In the genomic region with DNA sequence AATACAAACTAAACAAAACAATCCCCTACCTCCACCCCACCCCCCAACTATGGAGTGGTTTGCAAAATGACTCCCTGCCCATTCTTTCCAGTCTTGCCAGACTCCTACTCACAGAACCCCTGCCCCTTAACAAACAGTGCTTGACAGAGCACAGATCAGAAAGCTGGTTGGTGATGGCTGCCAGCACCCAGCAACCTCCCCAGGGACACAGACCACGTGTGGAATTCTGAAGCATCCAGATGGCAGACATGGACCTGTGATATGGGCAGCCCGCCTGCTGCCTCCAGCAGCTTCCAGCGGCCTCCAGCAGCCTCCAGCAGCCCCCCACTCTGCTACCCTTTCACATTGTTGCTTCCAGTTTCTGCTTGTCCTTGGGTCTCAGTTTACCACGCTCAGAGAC, we compare ENCODE assay signal across 20 mouse cellular contexts. TPM values are rescaled to one million over a fixed set of nuclear protein-coding genes. Genes with fewer than 3 reads are reported as not detected.
DNase-seq lines count a peak whose midpoint lies in the region; ATAC-seq lines count a peak whose summit lies in the region.
"Had no signal": no experiment of that assay in that cellular context is flagged by ENCODE, and none has a peak within 500 bp of the region (broad histone marks: within the 10 kb centered on the region; RNA-seq: fewer than 3 reads in every experiment).

No protein-coding gene starts in this region.

- no peaks in the 10 kb centered on the region for H3K9me3 ChIP-seq in forebrain, embryonic 10.5 days
- no peaks in the 10 kb centered on the region for H3K9me3 ChIP-seq in forebrain, embryonic 13.5 days (replicated peaks)
- no peaks in the 10 kb centered on the region for H3K9me3 ChIP-seq in hindbrain, embryonic 10.5 days
- H3K9me3 ChIP-seq in hindbrain, embryonic 16.5 days (ENCODE audit: control insufficient read depth, low read length) = no peaks in the 10 kb centered on the region
- no peaks in the 10 kb centered on the region for H3K9me3 ChIP-seq in midbrain, embryonic 10.5 days (replicated peaks)
- H3K9me3 ChIP-seq in midbrain, embryonic 11.5 days (ENCODE audit: control insufficient read depth, low read length) = no peaks in the 10 kb centered on the region
- H3K9me3 ChIP-seq: embryonic facial prominence, embryonic 10.5 days; forebrain, embryonic 15.5 days; heart, embryonic 13.5 days; hindbrain, embryonic 15.5 days had no signal

- no peak for DNase-seq in forebrain, embryonic 10.5 days (ENCODE audit: extremely low spot score, low spot score)
- no peak for DNase-seq in hindbrain, embryonic 10.5 days (ENCODE audit: low spot score)
- DNase-seq in midbrain, embryonic 10.5 days (ENCODE audit: low spot score) = no peak
- DNase-seq in midbrain, embryonic 11.5 days (ENCODE audit: low spot score, missing footprints) = no peak
- DNase-seq in MN1 (ENCODE audit: low spot score) = peak; percentile 49
- no peak for DNase-seq in urinary bladder, postnatal 4 days (ENCODE audit: low spot score in 2 of 2)
- DNase-seq: adrenal gland, postnatal 14 days; cerebellum, adult 11-12 months; cerebellum, adult 9-10 months; gastrocnemius, postnatal 36 days; heart, adult 2 months had no signal

- H3K4me2 ChIP-seq in forebrain, embryonic 13.5 days = no peak overlapping the region
- H3K4me2 ChIP-seq in hindbrain, embryonic 16.5 days (ENCODE audit: low read length) = no peak overlapping the region
- no peak overlapping the region for H3K4me2 ChIP-seq in midbrain, embryonic 11.5 days
- H3K4me2 ChIP-seq: forebrain, embryonic 15.5 days; heart, embryonic 13.5 days; hindbrain, embryonic 15.5 days had no signal

- H3K27ac ChIP-seq in forebrain, embryonic 10.5 days = 0 out of 2 replicates have a peak overlapping the region, but pooled peaks have one; percentile 8
- H3K27ac ChIP-seq in forebrain, embryonic 13.5 days = no peak overlapping the region
- H3K27ac ChIP-seq in hindbrain, embryonic 10.5 days = peak overlapping the region; percentile 30; the same call in 1 of the 2 replicates
- no peak overlapping the region for H3K27ac ChIP-seq in hindbrain, embryonic 16.5 days (ENCODE audit: low read depth, low read length)
- H3K27ac ChIP-seq in midbrain, embryonic 10.5 days (replicated peaks) = peak overlapping the region; percentile 42; the same call in 1 of the 2 replicates
- no peak overlapping the region for H3K27ac ChIP-seq in midbrain, embryonic 11.5 days (ENCODE audit: low read depth, low read length)
- H3K27ac ChIP-seq: embryonic facial prominence, embryonic 10.5 days; forebrain, embryonic 15.5 days; heart, adult 2 months; heart, embryonic 13.5 days; hindbrain, embryonic 15.5 days had no signal

- no peaks in the 10 kb centered on the region for H3K27me3 ChIP-seq in forebrain, embryonic 10.5 days (ENCODE audit: poor library complexity, severe bottlenecking)
- H3K27me3 ChIP-seq in forebrain, embryonic 13.5 days = no peaks in the 10 kb centered on the region
- no peaks in the 10 kb centered on the region for H3K27me3 ChIP-seq in hindbrain, embryonic 10.5 days (ENCODE audit: insufficient read depth, poor library complexity, severe bottlenecking)
- no peaks in the 10 kb centered on the region for H3K27me3 ChIP-seq in hindbrain, embryonic 16.5 days (replicated peaks; ENCODE audit: control insufficient read depth, insufficient read depth, low read length)
- no peaks in the 10 kb centered on the region for H3K27me3 ChIP-seq in midbrain, embryonic 10.5 days (ENCODE audit: low read depth, poor library complexity, severe bottlenecking)
- no peaks in the 10 kb centered on the region for H3K27me3 ChIP-seq in midbrain, embryonic 11.5 days (ENCODE audit: control insufficient read depth, insufficient read depth, low read length)
- H3K27me3 ChIP-seq: forebrain, embryonic 15.5 days; heart, embryonic 13.5 days; hindbrain, embryonic 15.5 days; Patski had no signal

- no peak for ATAC-seq in forebrain, embryonic 13.5 days
- no peak for ATAC-seq in hindbrain, embryonic 16.5 days
- ATAC-seq in midbrain, embryonic 11.5 days (ENCODE audit: low FRiP score) = no peak
- ATAC-seq: activated CD4-positive, CD25-positive, alpha-beta regulatory T cell, adult 4 months; forebrain, embryonic 15.5 days; Patski had no signal

- no peaks in the 10 kb centered on the region for H3K36me3 ChIP-seq in forebrain, embryonic 10.5 days (replicated peaks)
- no peaks in the 10 kb centered on the region for H3K36me3 ChIP-seq in forebrain, embryonic 13.5 days (ENCODE audit: poor library complexity, severe bottlenecking)
- H3K36me3 ChIP-seq in hindbrain, embryonic 10.5 days = no peaks in the 10 kb centered on the region
- no peaks in the 10 kb centered on the region for H3K36me3 ChIP-seq in hindbrain, embryonic 16.5 days (ENCODE audit: control insufficient read depth, insufficient read depth, low read length)
- no peaks in the 10 kb centered on the region for H3K36me3 ChIP-seq in midbrain, embryonic 10.5 days
- no peaks in the 10 kb centered on the region for H3K36me3 ChIP-seq in midbrain, embryonic 11.5 days (ENCODE audit: control insufficient read depth, insufficient read depth, low read length)
- H3K36me3 ChIP-seq: embryonic facial prominence, embryonic 10.5 days; forebrain, embryonic 15.5 days; heart, embryonic 13.5 days; hindbrain, embryonic 15.5 days had no signal

- 73% methylated on average over 4 of the region's 4 CpGs for WGBS in forebrain, embryonic 10.5 days
- 76% methylated on average over 4 of the region's 4 CpGs for WGBS in forebrain, embryonic 13.5 days
- 75% methylated on average over 4 of the region's 4 CpGs for WGBS in hindbrain, embryonic 10.5 days
- 63% methylated on average over 4 of the region's 4 CpGs for WGBS in hindbrain, embryonic 16.5 days
- WGBS in midbrain, embryonic 10.5 days = 82% methylated on average over 4 of the region's 4 CpGs
- WGBS in midbrain, embryonic 11.5 days = 82% methylated on average over 4 of the region's 4 CpGs

- H3K9ac ChIP-seq in forebrain, embryonic 13.5 days = no peak overlapping the region
- no peak overlapping the region for H3K9ac ChIP-seq in hindbrain, embryonic 16.5 days (ENCODE audit: low read depth, low read length)
- H3K9ac ChIP-seq in midbrain, embryonic 11.5 days (ENCODE audit: low read length) = no peak overlapping the region
- H3K9ac ChIP-seq: forebrain, embryonic 15.5 days; heart, embryonic 13.5 days; hindbrain, embryonic 15.5 days had no signal

- no peak overlapping the region for H3K4me3 ChIP-seq in forebrain, embryonic 10.5 days
- no peak overlapping the region for H3K4me3 ChIP-seq in forebrain, embryonic 13.5 days
- H3K4me3 ChIP-seq in hindbrain, embryonic 10.5 days = no peak overlapping the region
- no peak overlapping the region for H3K4me3 ChIP-seq in hindbrain, embryonic 16.5 days (ENCODE audit: low read length)
- H3K4me3 ChIP-seq in midbrain, embryonic 10.5 days = no peak overlapping the region
- H3K4me3 ChIP-seq in midbrain, embryonic 11.5 days (ENCODE audit: low read depth, low read length) = no peak overlapping the region
- H3K4me3 ChIP-seq: embryonic facial prominence, embryonic 10.5 days; forebrain, embryonic 15.5 days; heart, adult 2 months; heart, embryonic 13.5 days; hindbrain, embryonic 15.5 days had no signal

- H3K4me1 ChIP-seq in forebrain, embryonic 10.5 days = peaks cover 15% of the 10 kb centered on the region
- H3K4me1 ChIP-seq in forebrain, embryonic 13.5 days = no peaks in the 10 kb centered on the region
- peaks cover 30% of the 10 kb centered on the region for H3K4me1 ChIP-seq in hindbrain, embryonic 10.5 days (replicated peaks)
- no peaks in the 10 kb centered on the region; the same call in 1 of the 2 replicates for H3K4me1 ChIP-seq in hindbrain, embryonic 16.5 days (ENCODE audit: control insufficient read depth, insufficient read depth, low read depth, low read length)
- peaks cover 8% of the 10 kb centered on the region for H3K4me1 ChIP-seq in midbrain, embryonic 10.5 days
- no peaks in the 10 kb centered on the region for H3K4me1 ChIP-seq in midbrain, embryonic 11.5 days (ENCODE audit: control insufficient read depth, insufficient read depth, low read length)
- H3K4me1 ChIP-seq: forebrain, embryonic 15.5 days had no signal

RNA-seq across cellular contexts. Expression of gene Gsg1, which starts 21.1 kb away (rescaled TPM):
- polyA plus RNA-seq in forebrain, embryonic 10.5 days (2016; fragmentation: Nextera tagmentation; extraction: Ambion mirVana) = 0.16 TPM in 1 of 2 replicates, not detected in the other
- 0.41 and 0.48 TPM in 2 replicates for polyA plus RNA-seq in forebrain, embryonic 13.5 days (2015; fragmentation: Nextera tagmentation; extraction: Ambion mirVana)
- polyA plus RNA-seq in hindbrain, embryonic 10.5 days (2016; fragmentation: Nextera tagmentation; extraction: Ambion mirVana) = 0.39 and 0.58 TPM in 2 replicates
- polyA plus RNA-seq in hindbrain, embryonic 16.5 days (2015; fragmentation: Nextera tagmentation; extraction: Ambion mirVana) = 0.13 and 0.17 TPM in 2 replicates
- 0.09 and 0.47 TPM in 2 replicates for polyA plus RNA-seq in midbrain, embryonic 10.5 days (2016; fragmentation: Nextera tagmentation; extraction: Ambion mirVana)
- 0.16 and 0.48 TPM in 2 replicates for polyA plus RNA-seq in midbrain, embryonic 11.5 days (2014; fragmentation: Nextera tagmentation; extraction: Ambion mirVana)
- polyA plus RNA-seq: activated CD4-positive, CD25-positive, alpha-beta regulatory T cell, adult 4 months; hindbrain, embryonic 15.5 days had no signal

RNA-seq across cellular contexts. Expression of gene Pbp2, which starts 35.0 kb away (rescaled TPM):
- polyA plus RNA-seq in forebrain, embryonic 10.5 days (2016; fragmentation: Nextera tagmentation; extraction: Ambion mirVana) = not detected in 2 replicates
- polyA plus RNA-seq in forebrain, embryonic 13.5 days (2015; fragmentation: Nextera tagmentation; extraction: Ambion mirVana) = not detected in 2 replicates
- polyA plus RNA-seq in hindbrain, embryonic 10.5 days (2016; fragmentation: Nextera tagmentation; extraction: Ambion mirVana) = 0.29 TPM in 1 of 2 replicates, not detected in the other
- not detected in 2 replicates for polyA plus RNA-seq in hindbrain, embryonic 16.5 days (2015; fragmentation: Nextera tagmentation; extraction: Ambion mirVana)
- polyA plus RNA-seq in midbrain, embryonic 10.5 days (2016; fragmentation: Nextera tagmentation; extraction: Ambion mirVana) = not detected in 2 replicates
- not detected in 2 replicates for polyA plus RNA-seq in midbrain, embryonic 11.5 days (2014; fragmentation: Nextera tagmentation; extraction: Ambion mirVana)
- polyA plus RNA-seq: activated CD4-positive, CD25-positive, alpha-beta regulatory T cell, adult 4 months; embryonic facial prominence, embryonic 10.5 days; forebrain, embryonic 15.5 days; heart, adult 2 months; heart, embryonic 13.5 days; heart, postnatal 0 days; Patski had no signal

Comparison
In these comparisons a context has a peak if more than half of its experiments do, and no peak if none do; other contexts are left out.
1. H3K27ac ChIP-seq: peak in forebrain, embryonic 10.5 days (single experiment), hindbrain, embryonic 10.5 days (single experiment) and midbrain, embryonic 10.5 days (single experiment); none in forebrain, embryonic 13.5 days (single experiment), hindbrain, embryonic 16.5 days (single experiment) and midbrain, embryonic 11.5 days (single experiment).